Mouse (Mus musculus) spleen, adult 2 months (tissue): ENCODE measurements around the gene Ckap2l.

ENCODE experiments used
- CTCF ChIP-seq: fragments of 200-500 bp; IDR thresholded peaks from 2 replicates; pipeline ENCODE4 v1.5.1; 2011; ENCODE audit warnings: mild to moderate bottlenecking, inconsistent platforms; ENCODE audit not compliant: insufficient read depth, insufficient read length, insufficient replicate concordance; ENCODE audit errors: extremely low read depth
- POLR2A ChIP-seq: fragments of 200-500 bp; IDR thresholded peaks from 2 replicates; pipeline ENCODE4 v1.6.1; 2011; ENCODE audit warnings: low read depth, low read length, inconsistent platforms

DNA sequence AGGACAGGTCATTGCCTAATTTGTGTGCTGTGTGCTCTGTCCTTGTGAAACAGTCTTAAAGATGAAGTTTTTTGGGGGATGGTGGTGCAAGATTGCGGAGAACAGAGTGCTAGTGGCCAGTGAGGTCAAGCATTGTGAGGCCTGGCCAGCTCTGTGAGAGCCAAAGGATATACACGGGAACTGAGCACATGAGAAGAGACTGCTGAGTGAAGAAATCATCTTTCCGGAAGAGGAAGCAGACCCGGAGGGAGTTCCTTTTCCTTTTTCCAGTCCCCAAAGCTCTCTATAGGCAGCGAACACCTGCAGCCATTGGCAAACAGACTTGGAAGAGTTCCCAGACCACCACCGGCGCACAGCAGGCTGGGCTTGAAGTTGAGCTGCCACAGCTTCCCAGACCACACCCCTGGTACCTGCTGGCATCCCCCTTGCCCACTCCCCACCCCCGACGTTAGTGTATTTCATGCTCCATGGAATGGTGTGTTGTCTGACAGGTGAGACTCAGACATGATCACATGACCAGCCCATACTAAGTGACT, 75.8 kb downstream of the Ckap2l start:
- TF ChIP-seq POLR2A (no peak), CTCF (no peak)
